Mouse (Mus musculus): ENCODE results near the gene Hsbp1. TPM values are rescaled to one million over a fixed set of nuclear protein-coding genes. Genes with fewer than 3 reads are reported as not detected.
"Not testable (repeated sequence)": the region's sequence is repeated elsewhere in the genome, so short reads cannot be mapped to it uniquely, and the experiment has no call there.

The Hsbp1 gene
- polyA plus RNA-seq, 1 experiment from 2014 or later = 825 TPM

DNA sequence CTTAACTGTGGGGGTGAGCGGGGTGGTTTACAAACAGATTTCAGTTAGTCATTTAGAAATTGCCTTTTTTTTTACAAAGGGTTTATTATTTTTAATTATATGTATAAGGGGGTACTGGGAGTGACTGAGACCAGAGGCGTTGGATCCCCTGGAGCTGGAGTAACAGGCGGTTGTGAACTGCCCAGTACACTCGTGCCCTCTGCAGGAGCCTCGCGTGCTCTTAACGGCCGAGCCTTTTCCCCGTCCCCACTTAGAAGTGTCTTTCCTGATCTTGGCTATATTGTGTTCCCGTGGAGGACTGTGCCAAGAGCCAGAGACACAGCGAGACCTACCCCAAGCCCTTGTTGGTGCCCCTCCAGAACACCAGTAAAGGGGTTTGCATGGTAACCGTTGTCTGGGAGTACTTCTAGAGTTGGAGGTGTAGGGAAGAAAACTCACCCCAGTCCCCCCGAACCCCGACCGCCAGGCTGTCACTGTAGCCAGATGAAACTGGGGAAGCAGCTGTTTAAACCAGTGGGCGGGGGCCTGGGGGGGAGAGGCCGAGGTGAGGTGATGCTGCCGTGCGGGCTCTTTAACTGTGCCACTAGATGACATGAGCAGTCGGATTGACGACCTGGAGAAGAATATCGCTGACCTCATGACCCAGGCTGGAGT, 868 bp downstream of the Hsbp1 start:
- 54% methylated on average over 22 of the region's 22 CpGs for WGBS
- no peaks in the 10 kb centered on the region for H3K27me3 ChIP-seq (ENCODE audit: control insufficient read depth, insufficient read depth, low read length)
- H3K36me3 ChIP-seq (ENCODE audit: control insufficient read depth, insufficient read depth, low read length) = peaks cover 17% of the 10 kb centered on the region
- H3K4me3 ChIP-seq (ENCODE audit: low read depth, low read length) = peak overlapping the region; percentile 97
- no peak overlapping the region for H3K27ac ChIP-seq (ENCODE audit: low read depth, low read length)
- H3K9ac ChIP-seq (replicated peaks; ENCODE audit: low read depth, low read length) = peak overlapping the region; percentile 95
- H3K4me1 ChIP-seq (ENCODE audit: control insufficient read depth, insufficient read depth, low read length) = peaks cover 7% of the 10 kb centered on the region
- ATAC-seq (ENCODE audit: low read depth) = no peak
- H3K4me2 ChIP-seq (ENCODE audit: low read depth, low read length) = peak overlapping the region; percentile 68
- no peaks in the 10 kb centered on the region for H3K9me3 ChIP-seq (ENCODE audit: control insufficient read depth, low read length)

DNA sequence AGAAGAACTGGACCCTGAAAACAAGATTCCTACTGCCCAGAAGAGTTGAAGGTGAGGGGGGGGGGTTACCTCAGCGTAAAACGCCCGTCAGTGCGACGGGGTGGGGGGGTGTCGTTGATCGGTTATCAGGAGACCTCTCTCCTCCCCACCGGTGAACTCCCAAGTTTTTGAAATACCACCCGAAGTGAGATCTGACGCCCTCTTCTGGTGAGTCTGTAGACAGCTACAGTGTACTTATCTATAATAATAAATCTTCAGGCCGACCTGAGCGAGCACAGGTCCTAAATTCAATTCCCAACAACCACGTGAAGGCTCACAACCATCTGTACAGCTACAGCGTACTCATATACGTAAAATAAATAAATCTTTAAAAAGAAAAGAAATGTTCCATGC, 1.4 kb downstream of the Hsbp1 start:
- Histone ChIP-seq H3K4me3 (ENCODE audit: low read depth, low read length) (no peak overlapping the region), H3K27ac (ENCODE audit: low read depth, low read length) (no peak overlapping the region), H3K27me3 (ENCODE audit: control insufficient read depth, insufficient read depth, low read length) (no peaks in the 10 kb centered on the region), H3K36me3 (ENCODE audit: control insufficient read depth, insufficient read depth, low read length) (peaks cover 17% of the 10 kb centered on the region), H3K9me3 (ENCODE audit: control insufficient read depth, low read length) (no peaks in the 10 kb centered on the region), H3K4me2 (ENCODE audit: low read depth, low read length) (peak overlapping the region; percentile 68; the same call in 1 of the 2 replicates), H3K4me1 (ENCODE audit: control insufficient read depth, insufficient read depth, low read length) (peaks cover 7% of the 10 kb centered on the region), H3K9ac (replicated peaks; ENCODE audit: low read depth, low read length) (no peak overlapping the region)
- ATAC-seq (ENCODE audit: low read depth) = no peak
- 88% methylated on average over 15 of the region's 15 CpGs for WGBS

DNA sequence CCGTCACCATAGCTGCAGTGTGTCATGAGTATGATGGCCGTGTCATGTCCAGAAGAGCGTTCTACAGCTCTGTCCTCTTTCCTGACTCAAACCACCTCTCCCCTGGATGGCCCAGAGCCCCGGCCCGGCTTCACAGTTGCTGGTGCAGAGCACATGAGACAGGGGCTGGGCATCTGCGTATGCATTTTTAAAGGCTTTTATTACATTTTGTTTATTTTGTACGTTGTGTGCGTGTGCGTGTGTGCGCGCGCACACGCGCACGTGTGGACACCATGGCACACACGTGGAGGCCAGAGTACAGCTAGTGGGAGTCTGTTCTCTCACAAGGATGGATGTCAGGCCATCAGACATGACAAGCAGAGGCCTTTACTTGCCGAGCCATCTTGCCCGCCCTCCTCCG, 7.4 kb downstream of the Hsbp1 start:
- Histone ChIP-seq H3K36me3 (ENCODE audit: control insufficient read depth, insufficient read depth, low read length) (peaks cover 14% of the 10 kb centered on the region), H3K9me3 (ENCODE audit: control insufficient read depth, low read length) (no peaks in the 10 kb centered on the region), H3K27ac (ENCODE audit: low read depth, low read length) (no peak overlapping the region), H3K4me2 (ENCODE audit: low read depth, low read length) (no peak overlapping the region), H3K4me1 (ENCODE audit: control insufficient read depth, insufficient read depth, low read length) (no peaks in the 10 kb centered on the region), H3K27me3 (ENCODE audit: control insufficient read depth, insufficient read depth, low read length) (no peaks in the 10 kb centered on the region), H3K9ac (replicated peaks; ENCODE audit: low read depth, low read length) (no peak overlapping the region), H3K4me3 (ENCODE audit: low read depth, low read length) (no peak overlapping the region)
- WGBS = 94% methylated on average over 19 of the region's 19 CpGs
- no peak for ATAC-seq (ENCODE audit: low read depth)

DNA sequence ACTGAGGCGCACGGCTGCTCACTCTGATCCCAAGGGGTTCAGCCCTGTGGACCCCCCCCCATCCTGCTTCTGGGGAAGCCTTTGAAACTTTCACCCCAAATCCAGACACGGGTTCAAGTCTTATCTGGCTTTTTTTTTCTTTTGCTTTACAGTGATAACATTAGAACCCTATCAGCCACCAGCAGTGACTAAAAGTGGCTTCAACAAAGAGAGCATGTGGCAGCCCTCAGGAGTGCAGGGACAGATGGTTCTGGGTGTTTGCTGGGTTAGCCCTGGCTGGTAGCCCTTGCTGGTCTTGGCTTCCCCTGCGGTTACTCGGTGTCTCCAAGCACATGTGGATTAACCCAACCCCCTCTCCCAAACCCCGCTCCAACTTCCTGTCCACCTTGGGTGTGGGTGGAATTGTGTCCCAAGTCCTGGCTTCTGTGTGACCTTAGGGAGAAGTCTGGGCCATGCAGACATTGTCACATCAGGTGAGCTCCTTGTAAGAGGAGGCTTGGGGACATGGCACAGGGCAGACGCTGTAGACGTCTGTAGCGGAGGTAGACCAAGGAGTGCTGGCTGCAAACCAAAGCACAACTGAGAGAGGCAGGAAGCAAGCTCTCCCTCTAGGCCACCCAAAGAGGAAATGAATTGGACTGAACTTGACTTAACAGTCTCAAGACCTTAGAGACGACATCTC, 8.8 kb downstream of the Hsbp1 start:
- H3K9ac ChIP-seq (replicated peaks; ENCODE audit: low read depth, low read length) = no peak overlapping the region
- no peaks in the 10 kb centered on the region for H3K9me3 ChIP-seq (ENCODE audit: control insufficient read depth, low read length)
- H3K4me3 ChIP-seq (ENCODE audit: low read depth, low read length) = no peak overlapping the region
- no peak overlapping the region for H3K27ac ChIP-seq (ENCODE audit: low read depth, low read length)
- H3K4me1 ChIP-seq (ENCODE audit: control insufficient read depth, insufficient read depth, low read length) = no peaks in the 10 kb centered on the region
- H3K4me2 ChIP-seq (ENCODE audit: low read depth, low read length) = no peak overlapping the region
- H3K36me3 ChIP-seq (ENCODE audit: control insufficient read depth, insufficient read depth, low read length) = peaks cover 3% of the 10 kb centered on the region; the same call in 1 of the 2 replicates
- WGBS = 88% methylated on average over 10 of the region's 10 CpGs
- no peak for ATAC-seq (ENCODE audit: low read depth)
- no peaks in the 10 kb centered on the region for H3K27me3 ChIP-seq (ENCODE audit: control insufficient read depth, insufficient read depth, low read length)

DNA sequence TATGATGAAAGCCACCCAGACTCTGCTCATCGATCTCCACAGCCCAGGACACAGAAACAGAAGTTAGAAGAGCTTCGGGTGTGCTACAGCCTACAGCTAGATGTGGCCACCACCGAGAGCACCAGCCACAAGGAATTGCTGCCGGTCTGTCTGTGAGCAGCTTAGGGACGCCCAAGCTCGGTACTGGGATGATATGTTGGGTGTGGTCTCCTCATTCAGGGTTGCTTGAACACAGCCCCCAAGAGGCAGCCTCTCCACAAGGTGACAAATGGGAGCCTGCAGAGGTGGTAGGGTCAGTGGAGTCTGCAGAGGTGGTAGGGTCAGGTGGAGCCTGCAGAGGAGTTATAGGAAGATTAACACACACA, 9.4 kb downstream of the Hsbp1 start:
- Histone ChIP-seq H3K9ac (replicated peaks; ENCODE audit: low read depth, low read length) (no peak overlapping the region), H3K4me2 (ENCODE audit: low read depth, low read length) (no peak overlapping the region), H3K4me1 (ENCODE audit: control insufficient read depth, insufficient read depth, low read length) (no peaks in the 10 kb centered on the region), H3K27ac (ENCODE audit: low read depth, low read length) (no peak overlapping the region), H3K4me3 (ENCODE audit: low read depth, low read length) (no peak overlapping the region), H3K36me3 (ENCODE audit: control insufficient read depth, insufficient read depth, low read length) (no peaks in the 10 kb centered on the region), H3K27me3 (ENCODE audit: control insufficient read depth, insufficient read depth, low read length) (no peaks in the 10 kb centered on the region), H3K9me3 (ENCODE audit: control insufficient read depth, low read length) (no peaks in the 10 kb centered on the region)
- 92% methylated on average over 6 of the region's 6 CpGs for WGBS
- no peak for ATAC-seq (ENCODE audit: low read depth)

DNA sequence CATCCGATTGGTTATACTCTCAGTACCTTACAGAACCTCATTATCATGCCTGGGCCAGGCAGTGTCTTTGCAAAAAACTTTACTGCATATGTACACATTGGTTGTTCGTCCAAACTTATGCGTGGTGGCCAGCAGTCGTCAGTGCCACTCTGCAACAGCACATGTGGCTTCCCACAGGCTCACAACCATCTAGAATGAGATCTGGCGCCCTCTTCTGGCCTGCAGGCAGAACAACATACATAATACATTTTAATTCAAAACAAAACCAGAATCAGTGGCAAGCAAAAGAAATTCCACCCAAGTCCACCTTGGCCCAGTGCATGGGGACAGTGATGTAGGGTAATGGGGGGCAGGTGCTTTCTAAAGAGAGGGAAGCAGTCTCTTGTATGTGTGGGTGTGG, 12.3 kb downstream of the Hsbp1 start:
- H3K27me3 ChIP-seq (ENCODE audit: control insufficient read depth, insufficient read depth, low read length); H3K9me3 ChIP-seq (ENCODE audit: control insufficient read depth, low read length); H3K27ac ChIP-seq (ENCODE audit: low read depth, low read length); H3K4me3 ChIP-seq (ENCODE audit: low read depth, low read length); H3K9ac ChIP-seq (replicated peaks; ENCODE audit: low read depth, low read length); ATAC-seq (ENCODE audit: low read depth); H3K4me1 ChIP-seq (ENCODE audit: control insufficient read depth, insufficient read depth, low read length); H3K36me3 ChIP-seq (ENCODE audit: control insufficient read depth, insufficient read depth, low read length); H3K4me2 ChIP-seq (ENCODE audit: low read depth, low read length): not testable (repeated sequence)
- whole genome bisulfite sequencing = 66% methylated on average over 5 of the region's 5 CpGs

DNA sequence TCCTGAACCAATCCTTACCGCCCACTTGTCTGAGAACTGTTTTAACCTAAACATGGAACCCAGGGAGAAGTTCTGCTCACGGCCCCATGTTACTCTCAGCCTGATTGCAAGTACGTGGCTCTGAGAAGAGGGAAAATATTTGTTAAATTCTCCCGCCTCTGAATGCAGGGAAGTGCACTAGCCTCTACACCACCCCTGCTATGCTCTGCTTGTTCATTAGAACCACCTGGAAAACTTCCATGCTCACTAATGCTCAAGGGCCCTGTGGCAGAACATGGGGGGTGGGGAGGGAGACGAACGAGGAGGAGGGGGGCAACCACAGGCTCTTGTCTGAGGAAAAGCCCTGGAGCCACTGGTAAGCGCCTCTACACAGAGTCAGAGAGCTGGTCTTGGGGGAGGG, 13.9 kb downstream of the Hsbp1 start:
- H3K9ac ChIP-seq (replicated peaks; ENCODE audit: low read depth, low read length) = no peak overlapping the region
- H3K27ac ChIP-seq (ENCODE audit: low read depth, low read length) = no peak overlapping the region
- H3K4me2 ChIP-seq (ENCODE audit: low read depth, low read length) = no peak overlapping the region
- no peaks in the 10 kb centered on the region for H3K36me3 ChIP-seq (ENCODE audit: control insufficient read depth, insufficient read depth, low read length)
- ATAC-seq (ENCODE audit: low read depth) = no peak
- H3K4me3 ChIP-seq (ENCODE audit: low read depth, low read length) = no peak overlapping the region
- no peaks in the 10 kb centered on the region for H3K4me1 ChIP-seq (ENCODE audit: control insufficient read depth, insufficient read depth, low read length)
- H3K9me3 ChIP-seq (ENCODE audit: control insufficient read depth, low read length) = no peaks in the 10 kb centered on the region
- no peaks in the 10 kb centered on the region for H3K27me3 ChIP-seq (ENCODE audit: control insufficient read depth, insufficient read depth, low read length)
- WGBS = 84% methylated on average over 7 of the region's 7 CpGs

DNA sequence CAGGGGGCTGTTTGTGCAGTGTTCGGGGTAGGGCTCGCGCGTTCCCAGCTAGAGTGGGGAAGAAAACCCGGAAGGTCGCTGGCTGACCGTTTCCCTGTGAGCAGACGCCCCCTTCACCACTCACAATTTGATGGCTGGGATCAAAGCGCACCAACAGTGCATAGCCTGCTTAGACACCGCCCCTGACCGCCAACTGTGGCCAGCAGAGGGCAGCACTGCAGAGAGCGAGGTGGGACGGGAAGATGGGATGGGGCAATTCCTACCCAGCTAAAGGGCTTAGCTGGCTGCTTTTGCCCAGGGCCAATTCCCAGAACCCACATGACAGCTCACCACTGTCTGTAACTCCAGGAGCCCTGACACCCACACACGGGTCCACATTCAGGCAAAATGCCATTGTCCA, 14.5 kb downstream of the Hsbp1 start:
- Histone ChIP-seq H3K27ac (ENCODE audit: low read depth, low read length) (no peak overlapping the region), H3K9me3 (ENCODE audit: control insufficient read depth, low read length) (no peaks in the 10 kb centered on the region), H3K36me3 (ENCODE audit: control insufficient read depth, insufficient read depth, low read length) (no peaks in the 10 kb centered on the region), H3K27me3 (ENCODE audit: control insufficient read depth, insufficient read depth, low read length) (no peaks in the 10 kb centered on the region), H3K4me1 (ENCODE audit: control insufficient read depth, insufficient read depth, low read length) (no peaks in the 10 kb centered on the region), H3K4me3 (ENCODE audit: low read depth, low read length) (no peak overlapping the region), H3K9ac (replicated peaks; ENCODE audit: low read depth, low read length) (no peak overlapping the region), H3K4me2 (ENCODE audit: low read depth, low read length) (no peak overlapping the region)
- WGBS = 44% methylated on average over 14 of the region's 14 CpGs
- ATAC-seq (ENCODE audit: low read depth) = no peak

DNA sequence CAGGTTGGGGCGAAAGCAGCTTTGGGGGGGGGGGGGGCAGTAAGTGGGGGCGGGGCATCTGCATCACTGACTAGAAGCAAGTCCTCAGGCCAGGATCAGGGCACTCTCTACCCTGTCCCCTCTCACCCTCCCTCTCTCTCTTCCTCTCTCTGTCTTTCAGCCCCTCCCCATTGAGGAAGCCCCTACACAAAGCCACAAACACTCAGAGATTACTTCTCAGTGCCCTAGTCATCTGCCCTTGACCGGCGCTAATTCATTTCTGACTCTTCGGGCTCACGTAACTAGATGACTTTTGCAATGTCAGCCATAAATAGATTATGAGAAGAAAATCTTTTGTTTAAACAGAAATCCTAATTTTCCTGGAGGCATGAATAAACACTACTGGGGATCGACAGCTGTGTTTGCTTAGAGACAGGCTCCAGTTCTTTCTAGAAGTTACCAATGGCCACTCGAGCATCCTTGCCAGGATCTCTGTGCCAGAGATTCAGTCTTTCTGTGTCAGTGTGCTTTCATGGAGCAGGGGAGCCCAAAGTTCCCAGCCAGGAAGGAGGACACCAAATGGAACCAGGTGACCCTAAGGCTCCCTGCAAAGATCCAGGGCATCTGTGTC, 16.5 kb downstream of the Hsbp1 start:
- H3K27me3 ChIP-seq (ENCODE audit: control insufficient read depth, insufficient read depth, low read length) = no peaks in the 10 kb centered on the region
- 75% methylated on average over 8 of the region's 8 CpGs for WGBS

More for the DNA sequence above, 16.5 kb downstream of the Hsbp1 start:
- Histone ChIP-seq H3K36me3 (ENCODE audit: control insufficient read depth, insufficient read depth, low read length) (no peaks in the 10 kb centered on the region), H3K4me1 (ENCODE audit: control insufficient read depth, insufficient read depth, low read length) (no peaks in the 10 kb centered on the region), H3K27ac (ENCODE audit: low read depth, low read length) (no peak overlapping the region), H3K9ac (replicated peaks; ENCODE audit: low read depth, low read length) (no peak overlapping the region), H3K4me3 (ENCODE audit: low read depth, low read length) (no peak overlapping the region), H3K9me3 (ENCODE audit: control insufficient read depth, low read length) (no peaks in the 10 kb centered on the region), H3K4me2 (ENCODE audit: low read depth, low read length) (no peak overlapping the region)
- no peak for ATAC-seq (ENCODE audit: low read depth)

Data from neural tube, embryonic 14.5 days (tissue).